Mouse (Mus musculus): ENCODE measurements around the gene Txndc16.

Txndc16 gene

GRCm38 (mm10) chr14:45220090-45220956 lies at the start of gene Txndc16:
Gene Txndc16 (minus strand): TSS chr14:45220328.
- DNase-seq, result peak; percentile 82

- DNase-seq, result no peak
These were observed 43.9 kb upstream of the Txndc16 start for GRCm38 (mm10) chr14:45263831-45264592.

- DNase-seq, result no peak
These were observed 31.5 kb upstream of the Txndc16 start for GRCm38 (mm10) chr14:45251548-45252076.

DNA sequence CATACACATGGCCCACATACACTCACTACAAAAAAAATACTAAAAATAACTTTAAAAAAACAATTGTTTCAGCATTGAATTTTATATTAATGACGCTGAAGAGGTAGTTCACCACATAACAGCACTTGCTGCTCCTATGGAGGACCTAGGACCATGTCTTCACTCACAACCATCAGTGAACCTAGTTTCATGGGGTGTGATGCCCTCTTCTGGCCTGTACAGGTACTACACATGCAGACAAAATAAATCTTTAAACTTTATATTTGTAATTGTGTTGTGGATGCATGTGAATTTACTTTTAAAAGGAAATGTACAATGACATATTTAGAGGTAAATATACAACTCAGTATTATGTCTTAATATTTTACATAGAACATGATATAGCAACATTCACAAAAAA lies 21.5 kb upstream of the Txndc16 start:
- no peak for DNase-seq

GRCm38 (mm10) chr14:45239042-45239441 lies 18.9 kb upstream of the Txndc16 start:
- no peak for DNase-seq

DNA sequence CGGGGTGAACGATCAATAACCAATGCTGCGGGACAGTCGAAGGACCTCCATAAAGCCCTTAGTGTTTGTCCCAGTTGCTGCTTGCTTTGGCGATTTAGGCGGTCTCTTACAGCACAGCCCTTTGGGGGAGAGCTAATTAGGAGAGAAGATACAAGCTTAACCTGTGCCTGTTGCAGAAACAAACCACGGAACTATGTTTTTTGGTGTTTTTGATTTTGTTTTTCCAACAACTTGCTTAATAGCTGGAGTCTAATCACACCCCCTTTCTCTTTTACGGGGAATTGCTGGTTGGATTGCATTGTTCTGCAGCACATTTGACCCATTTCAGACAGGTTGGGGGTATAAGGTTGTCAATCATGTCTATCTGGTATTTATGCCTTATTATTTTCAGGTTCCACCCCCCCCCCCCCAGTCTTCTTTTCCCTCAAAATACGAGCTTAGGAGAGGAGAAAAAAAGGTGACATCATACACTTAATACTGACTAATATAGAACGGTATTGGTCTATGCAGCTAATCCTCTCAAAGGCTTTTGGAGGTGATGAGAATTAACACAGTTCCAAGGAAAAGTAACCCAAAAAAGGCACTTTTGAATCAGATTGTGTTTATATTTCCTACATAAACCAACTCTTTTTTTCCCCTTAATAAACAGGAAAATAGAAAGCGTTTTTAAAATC lies 966 bp upstream of the Txndc16 start:
- DNase-seq, result no peak

DNA sequence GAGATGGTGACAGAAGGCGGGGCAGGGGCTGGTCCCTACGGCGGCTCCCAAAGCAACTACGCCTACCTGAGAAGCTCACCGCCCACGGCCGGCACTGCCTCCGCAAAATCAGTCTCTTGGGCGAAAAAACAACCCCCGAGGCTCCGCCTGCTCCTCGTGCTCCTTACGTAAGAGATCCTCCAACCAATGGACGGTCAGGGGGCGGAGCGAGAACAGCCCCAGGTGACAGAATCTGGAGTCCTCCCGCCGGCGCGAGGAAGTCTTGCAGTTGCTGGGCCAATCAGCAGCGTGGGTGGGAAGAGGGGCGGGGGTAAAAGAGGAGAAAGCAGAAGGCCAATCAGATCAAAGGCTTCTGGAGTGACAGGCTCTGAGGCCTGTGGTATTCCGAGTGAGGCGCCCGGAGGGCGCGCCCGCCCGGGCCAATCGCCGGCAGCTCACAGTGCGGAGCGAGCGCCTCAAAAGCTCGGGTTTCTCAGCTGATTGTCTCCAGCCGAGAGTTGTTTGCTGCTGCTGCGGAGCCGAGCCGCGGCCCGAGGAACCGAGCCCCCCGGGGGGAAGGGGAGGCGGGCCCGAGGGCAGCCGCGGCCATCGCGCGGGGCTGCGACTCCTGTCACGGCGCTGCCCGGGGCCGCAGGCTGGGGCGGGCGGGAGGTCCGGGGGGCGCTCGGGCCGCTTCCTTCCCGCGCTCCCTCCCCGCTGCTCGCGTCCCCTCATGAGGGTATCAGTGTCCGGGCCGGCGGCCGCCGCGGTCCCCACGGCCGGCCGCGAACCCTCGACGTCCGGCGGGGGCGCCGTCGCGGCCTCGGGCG lies 643 bp downstream of the Txndc16 start, which contains the start of gene Gpr137c:
Gene Gpr137c (plus strand): TSS at position 437 of the 809 bp plus-strand sequence.
- peak; percentile 99 for DNase-seq

DNA sequence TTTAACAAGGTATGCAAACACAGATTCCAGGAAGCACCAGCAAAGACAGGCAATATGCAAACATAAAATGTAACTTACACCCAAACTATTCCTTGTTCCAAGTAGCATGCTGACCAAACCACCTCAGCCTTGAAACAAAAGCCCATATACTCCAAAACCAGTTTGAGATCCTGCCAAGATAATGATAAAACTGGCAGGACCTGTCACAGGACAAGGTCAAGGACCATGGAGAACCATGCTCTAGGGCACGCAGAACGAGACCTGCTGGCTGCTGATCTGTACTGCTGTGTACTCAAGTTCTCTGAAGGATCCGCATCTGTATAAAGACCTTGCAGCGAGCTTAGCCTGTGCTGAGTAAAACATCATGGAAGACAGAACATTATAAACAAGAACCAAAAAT lies 2.4 kb downstream of the Txndc16 start:
- DNase-seq, result no peak

GRCm38 (mm10) chr14:45216711-45217340 lies 3.3 kb downstream of the Txndc16 start:
- DNase-seq, result no peak

GRCm38 (mm10) chr14:45211431-45211830 lies 8.7 kb downstream of the Txndc16 start:
- DNase-seq, result no peak

GRCm38 (mm10) chr14:45210683-45211082 lies 9.4 kb downstream of the Txndc16 start:
- DNase-seq, result no peak

- no peak for DNase-seq
These were observed 19.5 kb downstream of the Txndc16 start for GRCm38 (mm10) chr14:45200607-45201006.

DNA sequence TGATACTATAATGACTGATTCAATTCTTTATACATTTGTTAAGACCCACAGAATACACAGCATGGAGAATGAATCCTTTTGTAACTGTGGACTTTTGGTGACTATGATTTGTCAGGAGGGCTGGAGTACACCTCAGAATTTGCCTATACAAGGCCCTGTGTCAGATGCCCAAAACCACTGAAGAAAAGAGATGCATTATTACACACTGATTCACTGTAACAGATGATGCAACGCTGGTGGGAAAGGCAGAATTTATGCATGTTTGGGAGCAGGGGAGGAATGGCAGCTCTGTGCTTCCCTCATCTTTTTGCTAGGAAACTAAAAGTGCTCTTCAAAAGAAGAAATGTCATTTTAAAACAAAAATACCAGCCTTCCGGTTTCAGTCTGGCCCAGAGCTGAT lies 29.1 kb downstream of the Txndc16 start:
- DNase-seq, result no peak

DNA sequence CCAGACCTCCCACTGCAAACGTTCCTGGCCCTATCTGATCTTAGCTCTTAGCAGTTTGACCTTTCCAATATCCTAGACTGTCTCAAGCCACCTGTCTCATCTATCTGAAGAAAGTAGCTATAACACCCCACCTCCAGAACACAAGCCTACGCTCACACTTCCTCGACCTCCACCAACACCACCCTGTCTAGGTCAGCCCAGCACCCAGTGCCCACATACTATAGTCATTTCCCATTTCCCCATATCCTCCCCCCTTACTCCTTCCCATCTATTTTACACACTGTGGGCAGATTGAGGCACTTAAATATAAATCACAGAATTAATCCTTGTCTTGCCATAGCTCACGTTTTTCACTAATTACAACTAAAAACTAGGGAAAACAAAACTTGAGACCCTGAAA lies 38.5 kb downstream of the Txndc16 start:
- no peak for DNase-seq

GRCm38 (mm10) chr14:45179606-45180005 lies 40.5 kb downstream of the Txndc16 start:
- peak; percentile 15 for DNase-seq

- DNase-seq, result no peak
These were observed 40.9 kb downstream of the Txndc16 start for GRCm38 (mm10) chr14:45179186-45179585.

DNA sequence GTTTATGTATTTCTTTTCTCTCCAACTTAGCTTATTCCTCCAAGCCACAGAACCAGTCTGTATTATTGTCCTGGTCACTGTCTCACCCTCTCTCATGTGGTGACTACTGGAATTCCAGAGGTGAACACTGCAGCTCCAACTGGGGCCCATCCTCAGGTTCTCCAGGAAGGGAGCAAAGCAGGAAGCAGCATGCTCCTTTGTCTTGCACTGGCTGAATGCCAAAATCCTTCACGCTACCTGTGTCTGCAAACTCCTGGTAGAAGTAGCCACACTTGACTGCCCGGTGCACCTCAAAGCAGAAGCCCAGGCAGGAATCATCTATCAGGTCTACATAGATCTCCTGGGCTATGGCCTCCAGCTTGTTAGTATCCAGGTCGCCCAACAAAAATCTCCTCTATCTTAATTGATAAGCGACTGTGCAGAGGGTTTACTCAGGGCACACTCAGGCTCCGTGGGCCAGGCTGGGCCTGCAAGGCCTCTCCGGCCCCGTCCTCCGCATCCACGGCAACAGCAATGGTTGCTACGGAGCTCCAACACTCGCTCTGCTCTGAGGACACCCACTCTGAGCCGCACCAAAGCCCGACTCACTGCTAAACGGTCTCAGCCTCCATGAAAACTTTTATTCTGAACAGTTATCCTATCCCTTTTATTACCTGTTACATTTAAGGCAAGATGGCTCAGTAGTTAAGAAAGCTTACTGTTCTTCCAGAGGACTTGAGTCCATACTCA lies 45.0 kb downstream of the Txndc16 start:
- DNase-seq, result no peak

DNA sequence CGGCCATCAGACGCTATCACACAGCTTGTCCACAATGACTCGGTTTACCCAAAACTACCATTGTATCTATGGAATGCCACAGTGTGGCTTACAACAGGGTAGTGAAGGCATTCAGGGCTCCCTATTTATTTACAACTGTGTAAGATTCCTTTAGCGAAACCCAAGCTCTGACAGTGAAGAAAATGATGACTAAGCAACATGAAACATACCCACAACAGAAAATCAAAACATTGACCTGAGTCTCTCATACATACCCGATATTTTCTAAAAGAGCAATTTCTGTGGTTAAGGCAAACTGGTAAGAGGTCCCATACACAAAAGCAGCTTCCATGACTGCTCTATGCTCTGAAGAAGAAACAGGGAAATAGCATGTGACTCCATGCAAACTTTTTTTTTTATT lies 47.9 kb downstream of the Txndc16 start:
- no peak for DNase-seq

GRCm38 (mm10) chr14:45167366-45167765 lies 52.8 kb downstream of the Txndc16 start:
- DNase-seq, result no peak

- no peak for DNase-seq
These were observed 64.5 kb downstream of the Txndc16 start for GRCm38 (mm10) chr14:45155511-45156173.

All from layer of hippocampus, adult 9-11 months (tissue).